23 mouse cellular contexts compared by ENCODE assay signal in the genomic region with DNA sequence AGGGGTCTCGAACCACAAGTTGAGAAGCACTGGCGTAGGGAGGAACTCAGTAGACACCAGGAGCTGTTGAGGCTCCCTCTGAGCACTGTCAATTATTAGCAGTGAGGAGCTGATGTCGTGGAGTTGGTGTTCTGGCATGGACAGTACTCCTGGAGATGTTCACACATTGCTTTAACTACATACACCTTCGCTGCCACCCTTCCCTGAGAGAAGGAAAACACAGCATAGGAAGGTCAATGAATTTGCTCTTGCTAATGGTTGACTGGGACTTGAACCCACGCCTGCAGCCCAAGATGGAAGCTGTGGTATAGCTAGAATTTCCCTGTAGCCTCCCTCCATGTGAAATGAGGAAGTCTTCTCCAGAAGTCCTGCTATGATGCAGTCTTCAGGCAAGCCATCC.
"Had no signal": no experiment of that assay in that cellular context is flagged by ENCODE, and none has a peak within 500 bp of the region (broad histone marks: within the 10 kb centered on the region; RNA-seq: fewer than 3 reads in every experiment).

No protein-coding gene starts in this region.

- H3K9ac ChIP-seq: hindbrain, embryonic 14.5 days; intestine, embryonic 15.5 days; limb, embryonic 12.5 days; liver, embryonic 13.5 days had no signal

- H3K4me3 ChIP-seq: heart, adult 2 months; intestine, embryonic 15.5 days; layer of hippocampus, adult 2 months; left cerebral cortex, adult 2 months; limb, embryonic 10.5 days; limb, embryonic 12.5 days; liver, embryonic 13.5 days had no signal

- ATAC-seq: hindbrain, embryonic 16.5 days; inflammation-experienced regulatory T-cells, adult 6 months; intestine, embryonic 15.5 days; intestine, postnatal 0 days had no signal

- H3K4me2 ChIP-seq: heart, embryonic 11.5 days; hindbrain, embryonic 14.5 days; intestine, embryonic 15.5 days; limb, embryonic 12.5 days; liver, embryonic 11.5 days; liver, embryonic 13.5 days had no signal

- DNase-seq: gastrocnemius, postnatal 14 days; gastrocnemius, postnatal 36 days; heart, adult 2 months; heart, postnatal 10 days; heart, postnatal 4 days; kidney, adult 18-20 months; kidney, adult 8-10 months; kidney, postnatal 10 days; kidney, postnatal 25 days; kidney, postnatal 4 days; liver; liver, embryonic 13.5 days had no signal

- H3K9me3 ChIP-seq: intestine, embryonic 15.5 days; limb, embryonic 10.5 days; limb, embryonic 12.5 days; liver, embryonic 13.5 days had no signal

- H3K27ac ChIP-seq: heart, adult 2 months; hindbrain, embryonic 14.5 days; intestine, embryonic 15.5 days; layer of hippocampus, adult 2 months; left cerebral cortex, adult 2 months; limb, embryonic 10.5 days; limb, embryonic 12.5 days; liver, embryonic 13.5 days had no signal

- H3K27me3 ChIP-seq: intestine, embryonic 15.5 days; limb, embryonic 12.5 days; liver, embryonic 13.5 days had no signal
